Mouse (Mus musculus) stomach, embryonic 16.5 days (tissue): ENCODE results near the gene Art1. TPM values are rescaled to one million over a fixed set of nuclear protein-coding genes. Genes with fewer than 3 reads are reported as not detected.

Experiments used
- ATAC-seq: fragments of 200-750 bp; cut with Nextera tagmentation; 2 replicates; pipeline ENCODE4 v1.8.0; 2017; ENCODE audit warnings: moderate number of reproducible peaks, moderate TSS enrichment; ENCODE audit not compliant: insufficient read depth, low FRiP score
- H3K27ac ChIP-seq: fragments of 300-500 bp; sonication (generic); 2 replicates; pipeline ENCODE4 v1.5.1; 2014; ENCODE audit warnings: low read length
- H3K27me3 ChIP-seq: fragments of 300-500 bp; sonication (generic); 2 replicates; pipeline ENCODE4 v1.6.1; 2014; ENCODE audit warnings: low read length, control low read depth, mixed read lengths; ENCODE audit not compliant: control insufficient read depth, insufficient read depth
- H3K36me3 ChIP-seq: fragments of 300-500 bp; sonication (generic); 2 replicates; pipeline ENCODE4 v1.6.1; 2014; ENCODE audit warnings: low read length; ENCODE audit not compliant: control insufficient read depth, insufficient read depth
- H3K4me1 ChIP-seq: fragments of 300-500 bp; sonication (generic); 2 replicates; pipeline ENCODE4 v1.6.1; 2014; ENCODE audit warnings: low read length, control low read depth, mixed read lengths; ENCODE audit not compliant: control insufficient read depth, insufficient read depth
- H3K4me2 ChIP-seq: fragments of 300-500 bp; sonication (generic); 2 replicates; pipeline ENCODE4 v1.6.1; 2014; ENCODE audit warnings: low read depth, low read length, mixed read lengths
- H3K4me3 ChIP-seq: fragments of 300-500 bp; sonication (generic); replicated peaks from 2 replicates; pipeline ENCODE4 v1.5.1; 2014; ENCODE audit warnings: mild to moderate bottlenecking, low read length
- H3K9ac ChIP-seq: fragments of 300-500 bp; sonication (generic); 2 replicates; pipeline ENCODE4 v1.6.1; 2014; ENCODE audit warnings: low read length
- H3K9me3 ChIP-seq: fragments of 300-500 bp; sonication (generic); replicated peaks from 2 replicates; pipeline ENCODE4 v1.6.1; 2016; ENCODE audit warnings: low read length, control low read depth; ENCODE audit not compliant: control insufficient read depth
- WGBS: fragments of 180-500 bp; shearing (Covaris S2); extraction: QIAGEN DNeasy Blood & Tissue Kit; methylation state at CpG from one replicate; pipeline ENCODE4 v1.1.7; 2014; 5-methylcytosine and 5-hydroxymethylcytosine counted together
- polyA plus RNA-seq: library from polyadenylated mRNA; unstranded; fragments of >200 nt; fragmentation: Nextera tagmentation; extraction: Ambion mirVana; gene quantifications from 2 replicates; pipeline ENCODE4 v1.2.1, GENCODE M21; 2015

The Art1 gene
- 0.36 and 7.1 TPM in 2 replicates for polyA plus RNA-seq

GRCm38 (mm10) chr7:102101487-102101886 lies at the start of gene Art1:
Gene Art1 (plus strand): TSS chr7:102101743.
- H3K36me3 ChIP-seq, result no peaks in the 10 kb centered on the region
- no peak within 1 kb of the TSS for H3K4me2 ChIP-seq
- no peak for ATAC-seq
- no peaks in the 10 kb centered on the region for H3K9me3 ChIP-seq
- no peaks in the 10 kb centered on the region for H3K27me3 ChIP-seq
- no peak within 1 kb of the TSS for H3K9ac ChIP-seq
- H3K27ac ChIP-seq, result no peak within 1 kb of the TSS
- peaks cover 6% of the 10 kb centered on the region for H3K4me1 ChIP-seq
- WGBS, result 69% methylated on average over 5 of the region's 5 CpGs
- no peak within 1 kb of the TSS for H3K4me3 ChIP-seq

GRCm38 (mm10) chr7:102061353-102061752 lies 40.2 kb upstream of the Art1 start:
- H3K9ac ChIP-seq, result no peak overlapping the region
- H3K36me3 ChIP-seq, result no peaks in the 10 kb centered on the region
- H3K4me2 ChIP-seq, result no peak overlapping the region
- H3K27ac ChIP-seq, result no peak overlapping the region
- ATAC-seq, result no peak
- no peaks in the 10 kb centered on the region for H3K9me3 ChIP-seq
- no peak overlapping the region for H3K4me3 ChIP-seq
- 82% methylated on average over 3 of the region's 3 CpGs for WGBS
- H3K27me3 ChIP-seq, result no peaks in the 10 kb centered on the region
- peaks cover 11% of the 10 kb centered on the region for H3K4me1 ChIP-seq

GRCm38 (mm10) chr7:102062203-102062602 lies 39.3 kb upstream of the Art1 start:
- ATAC-seq, result no peak
- H3K4me3 ChIP-seq, result no peak overlapping the region
- no peak overlapping the region for H3K9ac ChIP-seq
- no peak overlapping the region for H3K4me2 ChIP-seq
- peaks cover 14% of the 10 kb centered on the region for H3K4me1 ChIP-seq
- 58% methylated on average over 1 of the region's 1 CpGs for WGBS
- H3K9me3 ChIP-seq, result no peaks in the 10 kb centered on the region
- H3K36me3 ChIP-seq, result no peaks in the 10 kb centered on the region
- H3K27ac ChIP-seq, result 0 out of 2 replicates have a peak overlapping the region, but pooled peaks have one; percentile 5
- no peaks in the 10 kb centered on the region for H3K27me3 ChIP-seq

- no peak overlapping the region for H3K9ac ChIP-seq
- peaks cover 14% of the 10 kb centered on the region for H3K4me1 ChIP-seq
- 73% methylated on average over 9 of the region's 9 CpGs for WGBS
These were observed 37.7 kb upstream of the Art1 start for GRCm38 (mm10) chr7:102063891-102064290.

GRCm38 (mm10) chr7:102064655-102065045 lies 36.9 kb upstream of the Art1 start:
- WGBS, result under 1% methylated on average over 9 of the region's 9 CpGs
- peaks cover 14% of the 10 kb centered on the region for H3K4me1 ChIP-seq
- H3K27ac ChIP-seq, result peak overlapping the region; percentile 87
- H3K9me3 ChIP-seq, result no peaks in the 10 kb centered on the region
- no peak for ATAC-seq
- H3K9ac ChIP-seq, result peak overlapping the region; percentile 83
- H3K36me3 ChIP-seq, result no peaks in the 10 kb centered on the region
- peak overlapping the region; percentile 70 for H3K4me3 ChIP-seq
- H3K4me2 ChIP-seq, result peak overlapping the region; percentile 63
- no peaks in the 10 kb centered on the region for H3K27me3 ChIP-seq

More at GRCm38 (mm10) chr7:102063891-102064290, 37.7 kb upstream of the Art1 start:
- Histone ChIP-seq H3K27me3 (no peaks in the 10 kb centered on the region), H3K4me2 (peak overlapping the region; percentile 63), H3K9me3 (no peaks in the 10 kb centered on the region), H3K36me3 (no peaks in the 10 kb centered on the region), H3K4me3 (peak overlapping the region; percentile 70), H3K27ac (no peak overlapping the region)
- ATAC-seq, result no peak

- Histone ChIP-seq H3K4me3 (peak within 1 kb of the TSS; percentile 70), H3K4me1 (peaks cover 14% of the 10 kb centered on the region), H3K4me2 (peak within 1 kb of the TSS; percentile 73), H3K9me3 (no peaks in the 10 kb centered on the region), H3K36me3 (no peaks in the 10 kb centered on the region), H3K27ac (peak within 1 kb of the TSS; percentile 87), H3K9ac (peak within 1 kb of the TSS; percentile 83), H3K27me3 (no peaks in the 10 kb centered on the region)
- under 1% methylated on average over 56 of the region's 56 CpGs for WGBS
- peak; percentile 98 for ATAC-seq
These were observed 36.3 kb upstream of the Art1 start, which contains the start of the genes Rnf121, Xndc1 and Xntrpc for GRCm38 (mm10) chr7:102065046-102065891. Gene Rnf121 (minus strand): TSS chr7:102065469. Gene Xndc1 (plus strand): TSS chr7:102065511. Gene Xntrpc (plus strand): TSS chr7:102065713.

GRCm38 (mm10) chr7:102066363-102066762 lies 35.2 kb upstream of the Art1 start:
- Histone ChIP-seq H3K9me3 (no peaks in the 10 kb centered on the region), H3K4me2 (peak overlapping the region; percentile 73), H3K36me3 (no peaks in the 10 kb centered on the region), H3K27ac (0 out of 2 replicates have a peak overlapping the region, but pooled peaks have one; percentile 87), H3K27me3 (no peaks in the 10 kb centered on the region), H3K9ac (peak overlapping the region; percentile 71), H3K4me3 (peak overlapping the region; percentile 70), H3K4me1 (peaks cover 14% of the 10 kb centered on the region)
- 58% methylated on average over 6 of the region's 6 CpGs for WGBS
- ATAC-seq, result no peak

- peaks cover 24% of the 10 kb centered on the region for H3K36me3 ChIP-seq
- H3K9me3 ChIP-seq, result no peaks in the 10 kb centered on the region
- no peak overlapping the region for H3K4me3 ChIP-seq
- H3K27ac ChIP-seq, result no peak overlapping the region
- WGBS, result 74% methylated on average over 7 of the region's 7 CpGs
- no peak for ATAC-seq
- H3K9ac ChIP-seq, result no peak overlapping the region
- no peaks in the 10 kb centered on the region for H3K27me3 ChIP-seq
- H3K4me2 ChIP-seq, result no peak overlapping the region
- H3K4me1 ChIP-seq, result no peaks in the 10 kb centered on the region
These were observed 24.7 kb upstream of the Art1 start for GRCm38 (mm10) chr7:102076714-102077296.

GRCm38 (mm10) chr7:102078517-102078916 lies 23.0 kb upstream of the Art1 start:
- Histone ChIP-seq H3K4me2 (no peak overlapping the region), H3K27me3 (no peaks in the 10 kb centered on the region), H3K4me1 (no peaks in the 10 kb centered on the region), H3K4me3 (no peak overlapping the region), H3K36me3 (peaks cover 24% of the 10 kb centered on the region), H3K27ac (no peak overlapping the region), H3K9me3 (no peaks in the 10 kb centered on the region), H3K9ac (no peak overlapping the region)
- no peak for ATAC-seq
- WGBS, result 73% methylated on average over 7 of the region's 7 CpGs
